Mouse (Mus musculus): Measurements from ENCODE around the gene Pkp3. TPM values are rescaled to one million over a fixed set of nuclear protein-coding genes. Genes with fewer than 3 reads are reported as not detected.
"Not testable (repeated sequence)": the region's sequence is repeated elsewhere in the genome, so short reads cannot be mapped to it uniquely, and the experiment has no call there.

Pkp3 gene
- 14.6 and 14.9 TPM in 2 replicates for polyA plus RNA-seq (2016; fragmentation: Nextera tagmentation; extraction: Ambion mirVana)

GRCm38 (mm10) chr7:141077841-141078240 is at the start of gene Pkp3:
TSS of gene Pkp3 (plus strand) at chr7:141078218.
- Histone ChIP-seq H3K4me2 (no peak within 1 kb of the TSS), H3K9me3 (no peaks in the 10 kb centered on the region), H3K27ac (no peak within 1 kb of the TSS), H3K9ac (replicated peaks) (no peak within 1 kb of the TSS), H3K27me3 (peaks cover 27% of the 10 kb centered on the region), H3K4me3 (replicated peaks) (no peak within 1 kb of the TSS), H3K4me1 (replicated peaks) (0 out of 2 replicates have a peak, but pooled peaks cover 10% of the 10 kb centered on the region), H3K36me3 (no peaks in the 10 kb centered on the region)
- WGBS = 89% methylated on average over 15 of the region's 15 CpGs
- ATAC-seq (ENCODE audit: insufficient number of reproducible peaks, insufficient read depth, low FRiP score, low TSS enrichment, low read depth) = no peak

GRCm38 (mm10) chr7:141028831-141029230 is 49.2 kb upstream of the Pkp3 start, which contains the start of gene Gm17387:
TSS of gene Gm17387 (plus strand) at chr7:141029131.
- Histone ChIP-seq H3K4me3 (replicated peaks) (no peak within 1 kb of the TSS), H3K9ac (replicated peaks) (no peak within 1 kb of the TSS), H3K36me3 (no peaks in the 10 kb centered on the region), H3K27me3 (no peaks in the 10 kb centered on the region), H3K4me1 (replicated peaks) (peaks cover 10% of the 10 kb centered on the region), H3K9me3 (no peaks in the 10 kb centered on the region), H3K4me2 (no peak within 1 kb of the TSS), H3K27ac (no peak within 1 kb of the TSS)
- WGBS = 89% methylated on average over 2 of the region's 2 CpGs
- ATAC-seq (ENCODE audit: insufficient number of reproducible peaks, insufficient read depth, low FRiP score, low TSS enrichment, low read depth) = no peak

- WGBS = 57% methylated on average over 3 of the region's 3 CpGs
- H3K27ac ChIP-seq = no peak overlapping the region
- H3K4me2 ChIP-seq = no peak overlapping the region
- no peaks in the 10 kb centered on the region for H3K27me3 ChIP-seq
- H3K9me3 ChIP-seq = no peaks in the 10 kb centered on the region
- no peak overlapping the region for H3K4me3 ChIP-seq (replicated peaks)
- H3K4me1 ChIP-seq (replicated peaks) = peaks cover 7% of the 10 kb centered on the region
- no peak overlapping the region for H3K9ac ChIP-seq (replicated peaks)
- no peaks in the 10 kb centered on the region for H3K36me3 ChIP-seq
- no peak for ATAC-seq (ENCODE audit: insufficient number of reproducible peaks, insufficient read depth, low FRiP score, low TSS enrichment, low read depth)
Observed at GRCm38 (mm10) chr7:141030390-141030789, 47.6 kb upstream of the Pkp3 start.

- 73% methylated on average over 9 of the region's 9 CpGs for WGBS
- no peaks in the 10 kb centered on the region for H3K36me3 ChIP-seq
- no peak for ATAC-seq (ENCODE audit: insufficient number of reproducible peaks, insufficient read depth, low FRiP score, low TSS enrichment, low read depth)
Observed at GRCm38 (mm10) chr7:141032458-141033167, 45.4 kb upstream of the Pkp3 start.

GRCm38 (mm10) chr7:141036624-141037023 is 41.4 kb upstream of the Pkp3 start:
- H3K27ac ChIP-seq; H3K4me3 ChIP-seq (replicated peaks); H3K9me3 ChIP-seq; H3K4me2 ChIP-seq; ATAC-seq (ENCODE audit: insufficient number of reproducible peaks, insufficient read depth, low FRiP score, low TSS enrichment, low read depth); H3K27me3 ChIP-seq; H3K9ac ChIP-seq (replicated peaks); H3K36me3 ChIP-seq: not testable (repeated sequence)
- peaks cover 18% of the 10 kb centered on the region for H3K4me1 ChIP-seq (replicated peaks)
- 86% methylated on average over 1 of the region's 2 CpGs for WGBS

More at GRCm38 (mm10) chr7:141032458-141033167, 45.4 kb upstream of the Pkp3 start:
- Histone ChIP-seq H3K9ac (replicated peaks) (no peak overlapping the region), H3K4me1 (replicated peaks) (peaks cover 7% of the 10 kb centered on the region; the same call in 1 of the 2 replicates), H3K27ac (no peak overlapping the region), H3K4me2 (no peak overlapping the region), H3K9me3 (no peaks in the 10 kb centered on the region), H3K4me3 (replicated peaks) (no peak overlapping the region), H3K27me3 (no peaks in the 10 kb centered on the region)

- 67% methylated on average over 19 of the region's 21 CpGs for WGBS
- Histone ChIP-seq H3K36me3 (no peaks in the 10 kb centered on the region), H3K27ac (no peak overlapping the region), H3K4me2 (no peak overlapping the region), H3K9me3 (0 out of 2 replicates have a peak, but pooled peaks cover 3% of the 10 kb centered on the region), H3K27me3 (no peaks in the 10 kb centered on the region), H3K9ac (replicated peaks) (no peak overlapping the region), H3K4me3 (replicated peaks) (no peak overlapping the region), H3K4me1 (replicated peaks) (peaks cover 30% of the 10 kb centered on the region)
- no peak for ATAC-seq (ENCODE audit: insufficient number of reproducible peaks, insufficient read depth, low FRiP score, low TSS enrichment, low read depth)
Observed at GRCm38 (mm10) chr7:141038090-141039032, 39.7 kb upstream of the Pkp3 start.

- Histone ChIP-seq H3K4me1 (replicated peaks) (peaks cover 27% of the 10 kb centered on the region), H3K9ac (replicated peaks) (no peak overlapping the region), H3K27me3 (no peaks in the 10 kb centered on the region), H3K4me2 (no peak overlapping the region), H3K4me3 (replicated peaks) (no peak overlapping the region), H3K36me3 (no peaks in the 10 kb centered on the region), H3K27ac (no peak overlapping the region), H3K9me3 (0 out of 2 replicates have a peak, but pooled peaks cover 3% of the 10 kb centered on the region)
- WGBS = 89% methylated on average over 4 of the region's 4 CpGs
- ATAC-seq (ENCODE audit: insufficient number of reproducible peaks, insufficient read depth, low FRiP score, low TSS enrichment, low read depth) = no peak
Observed at GRCm38 (mm10) chr7:141039386-141040107, 38.5 kb upstream of the Pkp3 start.

GRCm38 (mm10) chr7:141040867-141041606 is 37.0 kb upstream of the Pkp3 start:
- H3K27me3 ChIP-seq = no peaks in the 10 kb centered on the region

GRCm38 (mm10) chr7:141041661-141042060 is 36.4 kb upstream of the Pkp3 start:
- H3K27ac ChIP-seq = peak overlapping the region; percentile 84
- no peak overlapping the region for H3K4me2 ChIP-seq
- no peak overlapping the region for H3K4me3 ChIP-seq (replicated peaks)
- peaks cover 30% of the 10 kb centered on the region for H3K4me1 ChIP-seq (replicated peaks)
- H3K9me3 ChIP-seq = 0 out of 2 replicates have a peak, but pooled peaks cover 3% of the 10 kb centered on the region
- H3K27me3 ChIP-seq = no peaks in the 10 kb centered on the region
- 17% methylated on average over 5 of the region's 5 CpGs for WGBS
- no peak for ATAC-seq (ENCODE audit: insufficient number of reproducible peaks, insufficient read depth, low FRiP score, low TSS enrichment, low read depth)
- H3K36me3 ChIP-seq = no peaks in the 10 kb centered on the region
- no peak overlapping the region for H3K9ac ChIP-seq (replicated peaks)

More at GRCm38 (mm10) chr7:141040867-141041606, 37.0 kb upstream of the Pkp3 start:
- Histone ChIP-seq H3K4me3 (replicated peaks) (no peak overlapping the region), H3K27ac (peak overlapping the region; percentile 84), H3K4me1 (replicated peaks) (peaks cover 27% of the 10 kb centered on the region), H3K9ac (replicated peaks) (no peak overlapping the region; the same call in 1 of the 2 replicates), H3K4me2 (peak overlapping the region; percentile 21), H3K9me3 (0 out of 2 replicates have a peak, but pooled peaks cover 3% of the 10 kb centered on the region), H3K36me3 (no peaks in the 10 kb centered on the region)
- ATAC-seq (ENCODE audit: insufficient number of reproducible peaks, insufficient read depth, low FRiP score, low TSS enrichment, low read depth) = peak; percentile 16; the same call in 1 of the 2 replicates
- 30% methylated on average over 6 of the region's 9 CpGs for WGBS

GRCm38 (mm10) chr7:141042539-141042938 is 35.5 kb upstream of the Pkp3 start:
- H3K4me2 ChIP-seq = no peak overlapping the region
- H3K27me3 ChIP-seq = no peaks in the 10 kb centered on the region
- no peak overlapping the region for H3K4me3 ChIP-seq (replicated peaks)
- 0 out of 2 replicates have a peak, but pooled peaks cover 3% of the 10 kb centered on the region for H3K9me3 ChIP-seq
- no peak overlapping the region for H3K9ac ChIP-seq (replicated peaks)
- peaks cover 38% of the 10 kb centered on the region for H3K4me1 ChIP-seq (replicated peaks)
- no peaks in the 10 kb centered on the region for H3K36me3 ChIP-seq
- 23% methylated on average over 4 of the region's 4 CpGs for WGBS
- no peak for ATAC-seq (ENCODE audit: insufficient number of reproducible peaks, insufficient read depth, low FRiP score, low TSS enrichment, low read depth)
- peak overlapping the region; percentile 73 for H3K27ac ChIP-seq

Data from limb, embryonic 12.5 days (tissue).